Mouse (Mus musculus): ENCODE data around the gene H2al1m.
"Not testable (repeated sequence)": the region's sequence is repeated elsewhere in the genome, so short reads cannot be mapped to it uniquely, and the experiment has no call there.

Gene H2al1m

DNA sequence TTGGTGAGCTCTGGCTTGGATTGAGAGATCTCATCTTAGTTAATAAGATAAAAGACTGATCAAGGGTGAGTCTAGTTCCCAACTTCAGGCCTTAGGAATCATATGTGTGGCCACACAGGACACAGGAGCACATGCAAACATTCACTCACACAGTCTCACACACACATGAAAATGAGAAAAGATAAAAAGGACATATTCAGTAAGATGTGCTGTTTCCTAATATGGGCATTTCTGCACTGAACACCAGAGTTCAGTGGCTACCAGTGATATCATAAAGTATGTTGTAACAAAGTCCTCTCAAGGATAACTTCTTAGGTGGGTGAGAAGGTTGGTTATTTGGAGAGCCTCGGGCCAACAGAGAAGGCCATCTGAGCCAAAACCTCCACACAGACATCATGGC is at the start of gene H2al1m:
TSS of gene H2al1m (plus strand) at position 301 of the 400 bp plus-strand sequence.
- DNase-seq = not testable (repeated sequence)

DNA sequence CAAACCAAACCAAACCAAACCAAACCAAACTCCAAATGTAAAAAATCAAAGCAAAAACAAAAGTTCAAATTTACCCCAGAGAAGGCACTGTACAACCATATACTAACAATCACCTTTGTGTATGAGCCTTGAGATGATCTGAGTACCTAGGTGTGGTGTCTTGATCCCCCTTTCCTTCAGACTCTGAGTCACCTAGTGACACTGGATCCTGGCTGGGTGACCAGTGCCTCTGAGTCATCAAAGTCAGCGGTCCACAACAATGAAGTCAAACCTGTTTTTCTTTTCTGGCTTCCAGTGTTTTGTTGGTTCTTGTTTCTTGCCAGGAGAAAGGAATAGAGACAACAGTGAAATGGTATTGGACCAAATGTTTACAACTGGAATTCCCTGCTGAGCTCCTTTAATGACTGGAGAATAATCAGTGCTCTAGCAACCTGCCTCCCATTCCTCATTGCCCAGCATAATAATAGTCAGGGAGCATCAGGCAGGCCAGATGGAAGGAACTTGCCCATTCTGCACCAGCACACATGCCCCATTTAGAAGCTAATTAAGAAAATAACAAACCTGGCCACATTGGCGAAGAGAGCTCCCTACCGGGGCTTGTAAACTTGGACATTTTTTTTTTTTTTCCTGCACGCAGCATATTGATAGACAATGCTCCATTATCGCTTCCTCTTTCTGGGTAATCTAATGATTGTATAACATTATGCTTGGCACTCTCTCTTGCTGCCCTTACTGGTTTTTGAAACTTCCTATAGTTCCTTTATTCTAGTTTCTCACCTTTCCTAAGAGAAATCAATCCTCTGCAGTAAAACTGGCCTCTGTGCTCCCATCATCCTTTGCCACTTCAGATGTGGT is 42.6 kb upstream of the H2al1m start:
- DNase-seq = peak; percentile 84

DNA sequence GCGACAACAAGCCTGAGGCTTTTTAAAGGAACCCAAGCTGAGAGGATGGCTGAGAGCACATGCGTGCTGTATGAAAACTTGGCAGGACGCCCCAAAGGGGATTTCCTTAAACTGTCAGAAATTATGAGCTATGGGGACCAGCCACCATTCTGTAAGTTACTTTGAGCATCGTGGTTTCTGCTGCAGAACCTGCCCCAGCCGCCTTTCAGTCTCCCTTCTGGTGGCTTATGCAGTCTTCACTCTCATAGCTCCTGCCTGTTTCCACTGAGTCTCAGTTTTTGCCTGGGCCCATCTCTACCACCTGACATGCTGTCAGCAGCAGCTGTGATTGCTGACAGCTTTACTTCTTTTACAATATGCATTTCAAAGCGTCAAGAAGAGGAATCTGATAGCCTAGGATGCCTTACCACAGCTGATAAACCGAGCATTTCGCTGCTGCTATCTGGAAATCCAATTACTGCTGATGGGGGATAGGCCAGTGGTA is 40.1 kb upstream of the H2al1m start:
- peak; percentile 55 for DNase-seq

DNA sequence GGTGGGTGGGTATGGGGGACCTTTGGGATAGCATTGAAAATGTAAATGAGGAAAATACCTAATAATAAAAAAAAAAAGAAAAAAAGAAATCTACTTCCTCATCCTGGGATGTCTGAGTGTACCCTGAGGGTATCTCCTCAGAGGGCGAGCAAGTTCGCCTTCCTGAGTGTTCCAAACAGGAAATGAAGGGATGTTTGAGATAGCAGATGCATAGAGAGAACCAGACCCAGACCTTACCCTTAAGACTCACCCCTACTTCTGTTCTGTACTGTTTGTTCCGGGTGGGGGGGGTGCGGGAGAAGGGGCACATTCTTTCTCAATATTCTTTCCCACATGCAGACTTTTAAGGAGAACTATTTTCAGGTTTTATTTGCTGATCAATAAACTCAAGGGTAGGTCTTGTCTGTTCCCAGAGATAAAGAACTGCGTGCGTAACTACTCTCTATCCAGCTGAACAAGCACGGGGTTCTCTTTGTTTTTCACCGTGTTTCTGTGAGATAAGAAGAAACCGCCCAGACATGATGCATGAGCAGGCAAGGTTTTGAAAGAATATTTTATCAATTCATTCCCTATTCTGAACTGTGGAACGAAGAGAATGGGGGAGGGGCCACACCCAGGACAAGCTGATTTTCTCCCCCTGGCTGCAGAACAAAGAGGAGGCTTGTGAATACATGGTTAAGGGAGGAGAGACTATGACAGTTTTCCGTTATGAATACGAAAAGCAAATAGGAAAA is 38.8 kb upstream of the H2al1m start:
- no peak for DNase-seq

DNA sequence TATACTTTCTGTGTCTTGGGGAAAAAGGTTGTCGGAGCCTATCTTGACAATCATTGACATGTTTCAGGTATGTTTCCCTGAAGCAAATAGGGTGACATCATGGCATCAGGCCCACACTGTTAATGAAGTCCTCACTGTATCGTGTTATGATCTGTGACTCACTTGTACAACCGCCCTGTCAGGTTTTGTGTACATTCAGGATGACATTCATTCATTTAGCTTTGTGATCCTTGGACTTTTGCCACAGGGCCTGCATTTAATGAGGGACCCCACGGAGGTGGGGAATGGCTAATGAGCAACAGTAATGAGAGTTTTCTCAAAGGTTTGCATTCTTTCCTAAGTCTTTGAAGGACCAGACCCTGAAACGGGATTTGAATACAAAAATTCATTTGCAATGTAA is 34.7 kb upstream of the H2al1m start:
- DNase-seq = no peak

DNA sequence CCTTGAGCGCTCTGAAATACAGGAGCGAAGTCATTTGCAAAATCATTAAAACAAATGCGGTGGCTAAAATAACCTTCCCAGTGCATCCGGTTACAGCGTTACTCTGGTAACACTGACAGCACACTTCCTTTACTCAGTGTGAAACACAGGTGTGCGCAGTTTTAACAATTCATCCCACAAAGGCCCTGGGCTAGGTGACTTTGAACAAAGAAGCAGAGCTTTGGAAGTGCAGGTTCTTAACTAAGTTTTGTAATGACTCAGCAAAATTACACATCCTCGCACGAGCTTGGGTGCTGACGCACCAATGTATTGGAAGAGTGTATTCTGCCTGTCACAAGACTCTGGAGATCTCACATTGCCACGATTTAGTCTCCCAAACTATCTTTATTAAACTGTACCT is 29.6 kb upstream of the H2al1m start:
- no peak for DNase-seq

DNA sequence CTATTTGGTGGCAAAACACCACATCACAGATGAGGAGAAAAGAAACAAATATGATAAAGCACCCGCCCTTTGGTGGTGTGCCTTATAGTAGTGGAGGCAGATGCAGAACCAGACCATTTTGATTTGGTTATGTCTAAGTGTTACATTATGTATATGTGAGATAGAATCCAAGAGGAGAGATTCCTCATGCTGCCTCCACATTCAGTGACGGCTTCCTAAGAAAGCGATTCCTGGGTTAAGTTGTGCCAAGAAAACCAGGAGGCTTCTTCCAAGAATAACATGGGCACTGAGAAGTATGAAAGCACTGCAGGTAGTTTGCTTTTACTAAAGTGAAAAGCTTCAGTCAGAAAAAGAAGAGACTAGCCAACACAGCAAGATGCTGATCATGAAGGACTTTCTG is 28.7 kb upstream of the H2al1m start:
- no peak for DNase-seq

DNA sequence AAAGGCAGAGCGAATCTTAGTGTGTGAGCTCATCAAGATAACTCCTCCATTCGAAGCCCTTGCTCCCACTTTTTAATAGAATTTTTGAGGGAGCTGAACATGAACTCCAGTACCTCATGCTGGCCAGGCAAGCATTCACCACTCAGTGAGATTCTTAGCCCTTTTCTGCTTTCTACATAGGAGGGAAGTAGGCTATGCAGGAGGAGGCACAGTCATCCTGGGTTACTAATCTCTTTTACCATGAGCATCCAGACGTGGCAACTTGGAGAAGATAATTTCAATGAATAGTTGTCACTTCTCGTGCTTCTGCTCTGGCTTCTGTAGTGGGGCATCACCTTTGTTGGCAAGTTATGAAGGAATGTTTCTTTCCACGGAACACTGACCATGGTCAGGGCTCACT is 26.8 kb upstream of the H2al1m start, which contains the start of gene Gm14862:
TSS of gene Gm14862 (minus strand) at position 134 of the 400 bp plus-strand sequence.
- no peak for DNase-seq

DNA sequence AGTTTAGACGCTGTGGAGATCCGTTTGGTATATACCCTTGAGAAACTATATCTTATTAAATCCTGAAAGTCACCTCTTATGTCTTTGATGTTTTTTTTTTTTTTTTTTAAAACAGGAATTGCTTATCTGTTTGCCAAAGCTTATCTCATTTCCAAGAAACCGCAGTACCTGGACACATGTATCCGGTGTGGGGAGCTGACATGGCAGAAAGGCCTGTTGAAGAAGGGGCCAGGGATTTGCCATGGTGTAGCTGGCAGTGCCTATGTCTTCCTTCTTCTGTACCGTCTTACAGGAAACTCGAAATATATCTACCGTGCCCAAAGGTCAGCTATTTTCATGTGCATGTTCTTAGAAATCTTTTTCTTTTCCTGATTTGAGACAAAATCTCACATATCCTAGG is 25.7 kb upstream of the H2al1m start:
- no peak for DNase-seq

DNA sequence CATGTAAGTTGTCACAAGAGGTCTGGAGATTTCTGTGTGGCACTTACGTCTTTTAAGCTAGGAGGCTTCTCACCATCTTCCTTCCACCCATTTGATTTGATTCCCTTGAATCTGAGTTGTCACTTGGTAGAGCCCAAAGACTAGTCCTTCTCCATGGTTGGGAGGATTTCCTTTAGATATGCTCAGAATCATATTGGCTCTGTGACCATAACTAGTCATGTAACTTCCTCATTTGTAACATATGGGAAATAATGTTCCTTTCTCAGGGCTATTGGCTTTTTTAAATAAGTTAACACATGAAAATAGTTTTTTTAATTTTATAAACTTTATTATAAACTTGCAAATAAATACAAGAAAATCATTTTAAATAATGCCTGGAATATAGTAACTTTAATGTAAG is 24.3 kb upstream of the H2al1m start:
- no peak for DNase-seq

DNA sequence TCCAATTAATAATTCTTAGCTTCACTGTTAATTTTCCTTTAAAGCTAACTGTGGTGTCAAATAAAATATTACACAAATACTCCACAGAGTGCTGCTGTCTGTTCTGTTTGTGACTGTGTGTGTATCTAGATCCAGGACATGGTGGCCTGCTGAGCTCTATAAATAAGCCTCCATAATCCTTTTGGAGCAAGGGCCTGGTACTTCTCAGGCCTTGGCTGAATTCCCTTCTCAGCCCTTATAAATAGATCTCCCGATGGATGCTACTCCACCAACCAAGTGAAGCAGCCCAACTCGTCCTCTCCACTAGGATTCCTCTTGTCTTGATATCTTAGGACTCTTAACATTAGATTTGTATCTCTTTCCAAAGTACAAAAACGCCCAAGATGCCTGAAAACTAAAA is 12.5 kb upstream of the H2al1m start:
- DNase-seq = peak; percentile 85

DNA sequence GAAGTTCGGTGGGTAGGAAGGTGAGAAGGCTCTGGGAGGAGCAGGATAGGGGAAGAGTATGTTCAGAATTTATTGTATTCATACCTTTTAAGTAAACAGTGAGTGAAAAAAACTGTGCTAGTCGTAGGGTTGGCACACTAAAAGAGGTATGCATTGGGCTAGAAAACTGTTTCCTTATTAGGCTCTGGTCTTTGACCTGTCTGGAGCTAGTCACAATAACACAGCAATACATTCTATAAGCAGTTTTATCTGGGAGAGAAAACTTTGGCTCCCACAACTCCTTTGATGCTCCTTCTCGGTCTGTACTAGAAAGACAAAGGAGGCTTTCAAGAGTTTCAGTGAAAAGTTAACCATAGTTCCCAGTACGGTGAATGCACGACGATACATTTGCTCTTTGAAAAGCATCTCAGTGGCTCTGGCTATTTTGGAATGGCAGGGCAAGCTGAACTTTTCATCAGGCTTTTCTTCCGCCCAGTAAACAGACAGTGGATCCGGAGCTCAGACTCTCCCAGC is 11.6 kb upstream of the H2al1m start:
- no peak for DNase-seq

DNA sequence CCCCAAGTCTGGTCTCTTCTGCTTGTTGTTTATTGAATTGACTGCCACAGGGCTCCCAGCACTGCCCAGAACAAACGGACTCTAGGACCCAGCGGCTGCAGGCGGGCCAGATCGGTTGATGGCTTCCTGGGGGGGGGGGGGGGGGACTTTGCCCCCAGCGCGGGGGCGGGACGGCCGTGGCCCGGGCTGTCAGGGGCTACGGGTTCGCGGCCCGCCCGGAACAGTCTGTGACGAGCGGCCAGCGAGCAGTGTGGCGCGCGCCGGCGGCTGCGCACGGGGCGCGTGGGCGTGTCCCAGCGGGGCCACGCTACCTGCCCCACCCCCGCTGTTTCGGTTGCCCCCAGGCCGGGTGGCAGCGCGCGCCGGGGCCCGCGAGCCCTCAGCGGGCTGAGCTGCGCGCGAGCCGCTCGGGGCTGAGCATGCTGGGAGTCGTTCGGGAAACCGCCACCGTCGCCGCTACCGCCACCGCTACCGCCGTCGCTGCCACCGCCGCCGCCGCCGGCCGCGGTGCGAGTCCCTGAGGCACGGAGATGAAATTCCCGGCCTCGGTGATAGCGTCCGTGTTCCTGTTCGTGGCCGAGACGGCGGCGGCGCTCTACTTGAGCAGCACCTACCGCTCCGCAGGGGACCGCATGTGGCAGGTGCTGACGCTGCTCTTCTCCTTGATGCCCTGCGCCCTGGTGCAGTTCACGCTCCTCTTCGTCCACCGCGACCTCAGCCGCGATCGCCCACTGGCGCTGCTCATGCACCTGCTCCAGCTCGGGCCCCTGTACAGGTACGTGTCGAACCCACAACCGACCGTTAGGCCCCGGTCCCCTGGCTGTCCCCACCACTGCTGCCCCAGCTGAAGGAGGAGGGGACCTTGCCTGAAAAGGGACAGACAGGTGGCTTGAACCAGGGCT is 10.9 kb upstream of the H2al1m start, which contains the start of gene Xk:
TSS of gene Xk (plus strand) at position 297 of the 902 bp plus-strand sequence.
- DNase-seq = peak; percentile 66

DNA sequence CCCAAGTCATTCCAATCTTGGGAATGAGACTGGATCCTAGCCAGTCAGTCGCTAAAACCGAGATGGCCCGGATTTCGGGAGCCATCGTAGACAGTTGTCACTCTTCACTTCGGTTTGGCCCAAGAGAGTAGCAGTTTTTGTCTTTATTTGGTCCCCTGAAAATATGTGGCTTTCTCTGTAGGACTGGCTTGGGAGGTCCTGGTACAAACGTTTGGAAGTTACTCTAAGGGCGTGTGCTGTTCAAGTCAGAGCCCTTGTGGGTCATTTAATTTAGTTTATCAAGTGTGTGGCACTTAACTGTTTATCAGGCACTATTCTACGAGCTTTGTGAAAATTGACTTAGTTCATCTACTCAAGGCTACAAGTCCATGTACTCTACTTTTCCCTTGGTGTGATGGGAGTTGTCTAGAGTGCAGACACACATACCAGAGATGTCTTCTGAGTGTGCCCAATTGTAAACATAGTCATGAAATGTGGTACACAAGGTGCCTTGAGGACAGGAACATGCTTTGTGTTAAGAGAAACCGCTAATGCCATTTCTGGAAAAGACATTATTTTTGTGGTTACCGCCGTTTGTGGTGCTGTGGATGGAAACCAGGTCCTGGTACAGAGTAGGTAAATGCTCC is 10.1 kb upstream of the H2al1m start:
- no peak for DNase-seq

DNA sequence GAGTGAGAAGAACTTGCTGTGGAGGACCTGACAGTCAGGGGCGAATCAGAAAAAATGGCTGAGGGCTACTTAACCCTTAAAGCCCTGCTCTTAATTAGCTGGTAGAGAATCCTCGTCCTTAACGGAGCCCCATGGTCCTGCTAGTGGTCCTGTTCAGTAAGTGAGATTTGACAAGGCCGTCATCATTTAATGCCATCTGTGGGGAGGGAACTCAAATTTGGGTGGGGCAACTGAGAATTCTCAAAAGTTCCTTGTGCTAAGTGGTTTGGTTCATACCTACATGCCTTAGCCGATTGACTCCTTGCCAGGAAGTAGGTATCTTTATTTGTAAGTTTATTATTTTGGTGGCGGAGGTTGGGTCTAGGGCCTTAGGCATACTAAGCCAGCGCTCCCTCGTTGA is 9.2 kb upstream of the H2al1m start:
- DNase-seq = no peak

DNA sequence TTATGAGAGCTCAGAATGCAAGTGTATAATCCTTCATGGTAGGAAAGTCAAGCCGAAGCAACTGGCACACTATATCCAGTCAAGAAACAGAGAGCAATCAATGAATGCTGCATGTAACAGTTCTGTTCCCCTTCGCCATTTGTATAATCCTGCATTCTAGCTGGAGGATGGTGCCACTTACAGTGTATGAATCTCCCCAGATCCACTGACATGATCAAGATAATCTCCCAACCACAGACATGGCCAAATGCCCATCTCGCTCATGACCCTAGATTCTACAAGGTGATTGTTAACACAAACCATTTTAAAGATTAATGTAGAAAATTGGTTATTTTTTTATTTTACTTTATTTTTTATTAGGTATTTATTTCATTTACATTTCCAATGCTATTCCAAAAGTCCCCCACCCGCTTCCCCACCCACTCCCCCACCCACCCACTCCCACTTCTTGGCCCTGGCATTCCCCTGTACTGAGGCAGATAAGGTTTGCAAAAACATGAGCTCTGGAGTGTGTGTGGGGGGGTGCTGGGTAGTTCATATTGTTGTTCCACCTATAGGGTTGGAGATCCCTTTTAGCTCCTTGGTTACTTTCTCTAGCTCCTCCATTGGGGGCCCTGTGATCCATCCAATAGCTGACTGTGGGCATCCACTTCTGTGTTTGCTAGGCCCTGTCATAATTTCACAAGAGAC is 9.7 kb downstream of the H2al1m start:
- not testable (repeated sequence) for DNase-seq

DNA sequence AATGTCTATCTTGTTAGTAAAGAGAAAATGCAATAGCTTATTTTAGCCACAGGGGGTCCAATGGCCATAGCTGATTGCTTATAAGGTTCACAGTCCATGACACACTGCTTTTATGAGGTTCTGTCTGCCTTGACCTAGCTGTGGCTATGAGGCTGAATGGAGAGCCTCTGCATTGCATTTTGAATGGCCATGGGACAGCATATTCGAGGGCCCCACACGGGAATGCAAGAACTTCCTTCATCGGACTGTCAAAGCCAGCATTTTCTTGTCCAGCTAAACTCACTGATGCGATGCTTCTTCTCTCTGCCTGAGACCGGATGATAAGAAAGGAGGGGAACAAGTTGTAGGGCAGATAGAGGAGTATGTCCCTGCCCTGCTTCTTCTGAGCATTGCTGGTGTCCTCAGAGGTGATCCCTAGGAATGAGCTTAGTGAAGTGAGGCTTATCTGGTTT is 14.9 kb downstream of the H2al1m start:
- DNase-seq = no peak

DNA sequence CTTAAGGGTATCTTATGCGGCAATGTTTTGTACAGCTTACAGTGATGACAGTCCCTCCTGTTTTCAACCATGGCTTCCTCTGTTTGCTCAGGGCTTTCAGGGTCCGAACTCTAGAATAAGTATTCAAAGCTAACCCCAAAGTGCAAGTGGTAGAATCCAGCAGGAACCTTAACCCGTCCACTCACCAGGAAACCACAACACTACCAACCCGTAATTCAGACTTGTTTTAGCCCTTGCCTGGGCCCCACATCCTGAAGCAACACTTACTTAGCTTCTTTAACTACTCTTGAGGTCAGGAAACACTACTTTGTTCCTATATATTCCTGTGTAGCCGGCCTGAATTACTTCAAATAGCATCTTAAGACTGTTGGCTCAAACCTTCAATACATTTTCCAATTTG is 19.2 kb downstream of the H2al1m start:
- DNase-seq = no peak

DNA sequence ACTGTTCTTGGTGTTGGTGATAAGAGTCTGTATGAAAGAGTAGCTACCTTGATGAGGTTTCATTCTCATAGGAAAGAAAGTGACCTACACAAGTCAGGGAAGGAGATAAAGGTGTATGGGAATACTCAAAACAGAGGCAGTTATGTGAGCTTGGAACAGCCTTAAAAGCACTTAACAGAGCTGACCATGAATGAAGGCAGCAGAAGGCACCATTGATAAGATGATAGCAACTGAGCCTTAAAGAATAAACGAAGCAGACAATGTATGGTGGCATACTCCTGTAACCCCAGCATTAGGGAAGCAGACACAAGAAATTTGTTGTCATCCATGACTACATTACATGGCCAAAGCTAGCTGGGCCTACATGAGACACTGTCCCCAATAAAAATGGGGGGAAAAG is 19.9 kb downstream of the H2al1m start:
- DNase-seq = no peak

DNA sequence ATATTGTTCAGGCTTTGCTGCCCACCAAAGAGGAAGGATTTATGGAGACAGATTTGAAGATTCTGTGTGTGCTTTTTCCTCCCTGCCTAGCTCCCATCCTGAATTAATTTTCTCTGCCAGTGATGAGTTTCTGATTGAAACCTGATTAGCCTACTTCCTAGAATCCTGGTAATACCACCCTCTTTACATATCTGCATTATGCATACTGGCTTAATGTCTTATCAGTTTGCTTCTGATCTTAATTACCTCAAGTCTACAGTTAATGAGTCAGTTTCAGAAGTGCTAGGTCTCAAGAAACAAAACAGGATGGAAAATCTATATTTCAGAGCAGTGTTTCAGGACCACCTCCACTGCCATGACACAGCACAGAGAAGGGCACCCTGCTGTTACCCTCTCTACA is 32.9 kb downstream of the H2al1m start:
- DNase-seq = not testable (repeated sequence)

DNA sequence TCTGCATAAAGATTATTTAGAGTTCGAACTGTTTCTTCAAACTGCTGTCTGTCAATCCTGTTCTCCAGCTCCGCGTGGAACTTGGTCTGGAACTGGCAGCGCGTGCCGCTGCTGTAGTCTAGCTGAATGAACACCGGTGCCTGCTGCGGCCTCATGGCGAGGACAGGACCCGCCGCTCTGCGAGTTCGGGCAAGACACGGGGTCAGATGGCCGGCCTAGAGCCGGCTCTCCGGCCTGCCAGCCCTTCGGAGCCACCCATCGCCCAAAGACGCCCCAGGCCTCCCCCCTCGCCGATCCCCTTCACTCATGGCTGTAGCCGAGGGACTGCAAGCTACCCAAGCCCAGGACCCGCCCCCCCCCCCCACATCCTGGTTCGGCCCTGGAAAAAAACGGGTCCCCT is 44.4 kb downstream of the H2al1m start:
- not testable (repeated sequence) for DNase-seq
